ENCODE assay signal across 34 mouse cellular contexts in the genomic region with DNA sequence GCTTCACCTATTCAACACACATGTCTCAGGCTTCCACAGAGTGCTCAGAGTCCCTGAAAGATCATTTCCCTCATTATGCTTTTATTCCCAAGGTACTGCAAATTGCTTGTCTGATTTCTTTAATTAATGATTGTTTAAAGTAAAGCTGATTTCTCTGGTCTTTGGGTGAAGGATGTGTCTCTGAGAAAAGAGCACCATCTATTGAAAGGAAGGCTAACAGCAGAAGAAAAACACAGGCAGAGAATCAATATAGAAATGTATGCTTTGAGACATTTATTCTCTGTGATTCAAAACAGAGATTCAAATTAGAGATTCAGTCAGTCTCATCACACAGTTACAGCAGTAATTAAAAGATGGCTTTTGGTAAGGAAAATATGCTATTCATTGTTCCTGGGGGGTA. TPM values are rescaled to one million over a fixed set of nuclear protein-coding genes. Genes with fewer than 3 reads are reported as not detected.
DNase-seq lines count a peak whose midpoint lies in the region; ATAC-seq and TF ChIP-seq lines count a peak whose summit lies in the region.
"Had no signal": no experiment of that assay in that cellular context is flagged by ENCODE, and none has a peak within 500 bp of the region (broad histone marks: within the 10 kb centered on the region; RNA-seq: fewer than 3 reads in every experiment).

No protein-coding gene starts in this region.

- H3K9me3 ChIP-seq in hindbrain, embryonic 15.5 days, result no peaks in the 10 kb centered on the region
- no peaks in the 10 kb centered on the region for H3K9me3 ChIP-seq in hindbrain, embryonic 11.5 days (ENCODE audit: control insufficient read depth, low read length)
- no peaks in the 10 kb centered on the region for H3K9me3 ChIP-seq in midbrain, embryonic 16.5 days (replicated peaks; ENCODE audit: control insufficient read depth, low read length, poor library complexity, severe bottlenecking)
- H3K9me3 ChIP-seq in midbrain, embryonic 10.5 days (replicated peaks), result no peaks in the 10 kb centered on the region
- H3K9me3 ChIP-seq in hindbrain, postnatal 0 days (ENCODE audit: low read length), result no peaks in the 10 kb centered on the region
- H3K9me3 ChIP-seq: forebrain, embryonic 13.5 days; heart, embryonic 15.5 days; limb, embryonic 15.5 days; neural tube, embryonic 12.5 days had no signal

- H3K9ac ChIP-seq in hindbrain, embryonic 15.5 days, result no peak overlapping the region
- H3K9ac ChIP-seq in hindbrain, embryonic 11.5 days (ENCODE audit: low read depth, low read length), result no peak overlapping the region
- H3K9ac ChIP-seq in midbrain, embryonic 16.5 days (ENCODE audit: low read depth, low read length), result no peak overlapping the region
- no peak overlapping the region for H3K9ac ChIP-seq in hindbrain, postnatal 0 days (replicated peaks; ENCODE audit: low read length)
- H3K9ac ChIP-seq: forebrain, embryonic 13.5 days; heart, embryonic 15.5 days; limb, embryonic 15.5 days; liver, embryonic 14.5 days; lung, embryonic 14.5 days; neural tube, embryonic 12.5 days had no signal

- H3K4me3 ChIP-seq in hindbrain, embryonic 15.5 days, result peak overlapping the region; percentile 39
- H3K4me3 ChIP-seq in hindbrain, embryonic 11.5 days (ENCODE audit: low read depth, low read length), result no peak overlapping the region
- peak overlapping the region; percentile 49; the same call in 1 of the 2 replicates for H3K4me3 ChIP-seq in midbrain, embryonic 16.5 days (ENCODE audit: low read depth, low read length)
- no peak overlapping the region for H3K4me3 ChIP-seq in midbrain, embryonic 10.5 days
- peak overlapping the region; percentile 38; the same call in 1 of the 2 replicates for H3K4me3 ChIP-seq in hindbrain, postnatal 0 days (ENCODE audit: low read length)
- H3K4me3 ChIP-seq: forebrain, embryonic 13.5 days; heart, embryonic 15.5 days; limb, embryonic 15.5 days; megakaryocyte, embryonic 14.5 days; neural tube, embryonic 12.5 days had no signal

- 0 out of 2 replicates have a peak, but pooled peaks cover 3% of the 10 kb centered on the region for H3K27me3 ChIP-seq in hindbrain, embryonic 15.5 days
- no peaks in the 10 kb centered on the region for H3K27me3 ChIP-seq in hindbrain, embryonic 11.5 days (ENCODE audit: control insufficient read depth, insufficient read depth, low read length)
- no peaks in the 10 kb centered on the region for H3K27me3 ChIP-seq in midbrain, embryonic 16.5 days (ENCODE audit: control insufficient read depth, insufficient read depth, low read depth, low read length)
- no peaks in the 10 kb centered on the region for H3K27me3 ChIP-seq in midbrain, embryonic 10.5 days (ENCODE audit: low read depth, poor library complexity, severe bottlenecking)
- H3K27me3 ChIP-seq in hindbrain, postnatal 0 days (ENCODE audit: insufficient read depth, low read length), result no peaks in the 10 kb centered on the region
- H3K27me3 ChIP-seq: limb, embryonic 15.5 days; neural tube, embryonic 12.5 days had no signal

- peak overlapping the region; percentile 56 for H3K4me2 ChIP-seq in hindbrain, embryonic 15.5 days
- no peak overlapping the region for H3K4me2 ChIP-seq in hindbrain, embryonic 11.5 days (replicated peaks; ENCODE audit: low read depth, low read length)
- H3K4me2 ChIP-seq in midbrain, embryonic 16.5 days (ENCODE audit: low read length), result 0 out of 2 replicates have a peak overlapping the region, but pooled peaks have one; percentile 79
- H3K4me2 ChIP-seq in hindbrain, postnatal 0 days (ENCODE audit: low read depth, low read length), result peak overlapping the region; percentile 55; the same call in 1 of the 2 replicates
- H3K4me2 ChIP-seq: forebrain, embryonic 13.5 days; heart, embryonic 15.5 days; limb, embryonic 15.5 days; lung, embryonic 14.5 days; neural tube, embryonic 12.5 days had no signal

- TF ChIP-seq CTCF in hindbrain, postnatal 0 days (IDR thresholded peaks at IDR 0.05; ENCODE audit: low read depth), result peak; percentile 57

- no peak overlapping the region for H3K27ac ChIP-seq in hindbrain, embryonic 15.5 days (replicated peaks)
- H3K27ac ChIP-seq in hindbrain, embryonic 11.5 days (ENCODE audit: low read depth, low read length), result no peak overlapping the region
- H3K27ac ChIP-seq in midbrain, embryonic 16.5 days (ENCODE audit: low read length), result no peak overlapping the region
- no peak overlapping the region for H3K27ac ChIP-seq in midbrain, embryonic 10.5 days (replicated peaks)
- no peak overlapping the region for H3K27ac ChIP-seq in hindbrain, postnatal 0 days
- H3K27ac ChIP-seq: forebrain, embryonic 13.5 days; heart, embryonic 15.5 days; limb, embryonic 15.5 days; liver, embryonic 14.5 days; neural tube, embryonic 12.5 days had no signal

- DNase-seq in hindbrain, embryonic 11.5 days (ENCODE audit: low spot score), result no peak
- DNase-seq in midbrain, embryonic 10.5 days (ENCODE audit: low spot score), result no peak
- peak; percentile 39 for DNase-seq in hindbrain, postnatal 0 days (ENCODE audit: low spot score)
- DNase-seq in ovary, adult 18-20 months (ENCODE audit: low spot score), result no peak
- DNase-seq: adrenal gland, adult 8-10 months; cerebellum, adult 2 months; cerebellum, postnatal 36 days; heart, postnatal 36 days; kidney, adult 2 months; kidney, postnatal 25 days; layer of hippocampus, adult 9-11 months; left cerebral cortex, postnatal 4 days; lung, embryonic 14.5 days; thymus, adult 2 months; thymus, postnatal 4 days had no signal

- H3K4me1 ChIP-seq in hindbrain, embryonic 15.5 days (replicated peaks), result 0 out of 2 replicates have a peak, but pooled peaks cover 3% of the 10 kb centered on the region
- no peaks in the 10 kb centered on the region for H3K4me1 ChIP-seq in hindbrain, embryonic 11.5 days (replicated peaks; ENCODE audit: control insufficient read depth, insufficient read depth, low read length)
- H3K4me1 ChIP-seq in midbrain, embryonic 16.5 days (ENCODE audit: control insufficient read depth, insufficient read depth, low read length), result peaks cover 6% of the 10 kb centered on the region
- H3K4me1 ChIP-seq in midbrain, embryonic 10.5 days, result peaks cover 8% of the 10 kb centered on the region; the same call in 1 of the 2 replicates
- no peaks in the 10 kb centered on the region for H3K4me1 ChIP-seq in hindbrain, postnatal 0 days (ENCODE audit: insufficient read depth, low read length)
- H3K4me1 ChIP-seq: forebrain, embryonic 13.5 days; heart, embryonic 15.5 days; limb, embryonic 15.5 days; megakaryocyte, embryonic 14.5 days; neural tube, embryonic 12.5 days had no signal

- ATAC-seq in hindbrain, embryonic 15.5 days (ENCODE audit: low FRiP score, low read depth), result no peak
- no peak for ATAC-seq in hindbrain, embryonic 11.5 days (ENCODE audit: low FRiP score)
- no peak for ATAC-seq in midbrain, embryonic 16.5 days
- no peak for ATAC-seq in hindbrain, postnatal 0 days
- no peak for ATAC-seq in megakaryocyte progenitor cell, adult 5-6 weeks (replicated peaks; ENCODE audit: poor library complexity)
- ATAC-seq: activated CD4-positive, CD25-positive, alpha-beta regulatory T cell, adult 4 months; forebrain, embryonic 13.5 days had no signal

- no peaks in the 10 kb centered on the region for H3K36me3 ChIP-seq in hindbrain, embryonic 15.5 days
- no peaks in the 10 kb centered on the region for H3K36me3 ChIP-seq in hindbrain, embryonic 11.5 days (ENCODE audit: control insufficient read depth, insufficient read depth, low read length)
- H3K36me3 ChIP-seq in midbrain, embryonic 16.5 days (ENCODE audit: control insufficient read depth, insufficient read depth, low read length), result no peaks in the 10 kb centered on the region
- H3K36me3 ChIP-seq in midbrain, embryonic 10.5 days, result no peaks in the 10 kb centered on the region
- no peaks in the 10 kb centered on the region for H3K36me3 ChIP-seq in hindbrain, postnatal 0 days (ENCODE audit: insufficient read depth, low read length)
- H3K36me3 ChIP-seq: heart, embryonic 15.5 days; limb, embryonic 15.5 days; neural tube, embryonic 12.5 days had no signal

RNA-seq across cellular contexts. Expression of gene Gm10945, which starts 28.7 kb away (rescaled TPM):
- not detected in 2 replicates for polyA plus RNA-seq in hindbrain, embryonic 15.5 days (2015; fragmentation: Nextera tagmentation; extraction: Ambion mirVana)
- polyA plus RNA-seq in hindbrain, embryonic 11.5 days (2014; fragmentation: Nextera tagmentation; extraction: Ambion mirVana), result not detected in 2 replicates
- polyA plus RNA-seq in midbrain, embryonic 16.5 days (2015; fragmentation: Nextera tagmentation; extraction: Ambion mirVana), result not detected in 2 replicates
- not detected in 2 replicates for polyA plus RNA-seq in midbrain, embryonic 10.5 days (2016; fragmentation: Nextera tagmentation; extraction: Ambion mirVana)
- total RNA-seq in hindbrain, postnatal 0 days (2014; rRNA removed), result not detected in 2 replicates
- polyA plus RNA-seq in hindbrain, postnatal 0 days (2015; fragmentation: Nextera tagmentation; extraction: Ambion mirVana), result not detected in 2 replicates
- total RNA-seq in megakaryocyte progenitor cell, adult 5-6 weeks (2015), result not detected in 2 replicates
- not detected in 2 replicates for total RNA-seq in megakaryocyte progenitor cell, adult 5-6 weeks (2017)
- total RNA-seq: adrenal gland, adult 8-10 months; gastrocnemius, adult 18-20 months; heart, postnatal 36 days; left cerebral cortex, adult 18-20 months; left cerebral cortex, postnatal 4 days; MEL had no signal
- polyA plus RNA-seq: activated CD4-positive, CD25-positive, alpha-beta regulatory T cell, adult 4 months; C2C12; cerebellum, adult 2 months; embryonic facial prominence, embryonic 14.5 days; forebrain, embryonic 13.5 days; gonadal fat pad, adult 2 months; heart, embryonic 15.5 days; intestine, embryonic 14.5 days; kidney, adult 2 months; limb, embryonic 15.5 days; liver, embryonic 14.5 days; lung, embryonic 14.5 days; neural tube, embryonic 12.5 days; small intestine, adult 2 months; stomach, embryonic 16.5 days; thymus, adult 2 months had no signal

RNA-seq across cellular contexts. Expression of gene Oprm1, which starts 31.9 kb away (rescaled TPM):
- 2.9 and 3.5 TPM in 2 replicates for polyA plus RNA-seq in hindbrain, embryonic 15.5 days (2015; fragmentation: Nextera tagmentation; extraction: Ambion mirVana)
- 0.17 and 0.31 TPM in 2 replicates for polyA plus RNA-seq in hindbrain, embryonic 11.5 days (2014; fragmentation: Nextera tagmentation; extraction: Ambion mirVana)
- 2.2 and 2.7 TPM in 2 replicates for polyA plus RNA-seq in midbrain, embryonic 16.5 days (2015; fragmentation: Nextera tagmentation; extraction: Ambion mirVana)
- 0.06 and 0.15 TPM in 2 replicates for polyA plus RNA-seq in midbrain, embryonic 10.5 days (2016; fragmentation: Nextera tagmentation; extraction: Ambion mirVana)
- 12.4 and 13.8 TPM in 2 replicates for total RNA-seq in hindbrain, postnatal 0 days (2014; rRNA removed)
- polyA plus RNA-seq in hindbrain, postnatal 0 days (2015; fragmentation: Nextera tagmentation; extraction: Ambion mirVana), result 2.1 and 2.2 TPM in 2 replicates
- not detected in 2 replicates for total RNA-seq in megakaryocyte progenitor cell, adult 5-6 weeks (2015)
- total RNA-seq in megakaryocyte progenitor cell, adult 5-6 weeks (2017), result not detected in 2 replicates
- total RNA-seq: gastrocnemius, adult 18-20 months; heart, postnatal 36 days; MEL had no signal
- polyA plus RNA-seq: C2C12; heart, embryonic 15.5 days; kidney, adult 2 months; limb, embryonic 15.5 days; liver, embryonic 14.5 days; lung, embryonic 14.5 days; thymus, adult 2 months had no signal

Comparison
In these comparisons a context has a peak if more than half of its experiments do, and no peak if none do; other contexts are left out.
1. H3K4me3 ChIP-seq: peak in hindbrain, embryonic 15.5 days (single experiment), midbrain, embryonic 16.5 days (single experiment) and hindbrain, postnatal 0 days (single experiment); none in hindbrain, embryonic 11.5 days (single experiment) and midbrain, embryonic 10.5 days (single experiment).